Mouse (Mus musculus): ENCODE results near the gene Serinc1. TPM values are rescaled to one million over a fixed set of nuclear protein-coding genes. Genes with fewer than 3 reads are reported as not detected.

Gene Serinc1
- polyA plus RNA-seq (2012; rRNA removed) = 13.5 and 19.8 TPM in 2 replicates

- no peaks in the 10 kb centered on the region for H3K36me3 ChIP-seq (ENCODE audit: control insufficient read depth, insufficient read depth, low read length)
- H3K27me3 ChIP-seq (ENCODE audit: control insufficient read depth, insufficient read depth, low read length) = no peaks in the 10 kb centered on the region
- no peak for TF ChIP-seq CTCF (IDR thresholded peaks at IDR 0.05; ENCODE audit: control insufficient read depth, insufficient read depth, insufficient replicate concordance, low read depth, low read length)
- TF ChIP-seq POLR2A (IDR thresholded peaks at IDR 0.05; ENCODE audit: control insufficient read depth, low read depth, low read length) = peak; percentile 89
- H3K4me1 ChIP-seq (ENCODE audit: control insufficient read depth, insufficient read depth, low read length) = no peaks in the 10 kb centered on the region; the same call in 1 of the 2 replicates
- H3K4me3 ChIP-seq (ENCODE audit: control insufficient read depth, low read depth, low read length) = peak within 1 kb of the TSS; percentile 100
- peak within 1 kb of the TSS; percentile 92 for H3K27ac ChIP-seq (ENCODE audit: control insufficient read depth, insufficient read depth, low read depth, low read length)
Measured at GRCm38 (mm10) chr10:57532218-57533101, at the start of gene Serinc1. Gene Serinc1, minus strand, starts transcription at chr10:57532530.

- TF ChIP-seq CTCF (IDR thresholded peaks at IDR 0.05; ENCODE audit: control insufficient read depth, insufficient read depth, insufficient replicate concordance, low read depth, low read length) (no peak), POLR2A (IDR thresholded peaks at IDR 0.05; ENCODE audit: control insufficient read depth, low read depth, low read length) (no peak)
- no peak overlapping the region for H3K4me3 ChIP-seq (ENCODE audit: control insufficient read depth, low read depth, low read length)
- no peaks in the 10 kb centered on the region for H3K4me1 ChIP-seq (ENCODE audit: control insufficient read depth, insufficient read depth, low read length)
- H3K27me3 ChIP-seq (ENCODE audit: control insufficient read depth, insufficient read depth, low read length) = no peaks in the 10 kb centered on the region
- no peak overlapping the region for H3K27ac ChIP-seq (ENCODE audit: control insufficient read depth, insufficient read depth, low read depth, low read length)
- no peaks in the 10 kb centered on the region for H3K36me3 ChIP-seq (ENCODE audit: control insufficient read depth, insufficient read depth, low read length)
Measured at GRCm38 (mm10) chr10:57576721-57577120, 44.4 kb upstream of the Serinc1 start.

GRCm38 (mm10) chr10:57572130-57572529, 39.8 kb upstream of the Serinc1 start:
- no peaks in the 10 kb centered on the region for H3K27me3 ChIP-seq (ENCODE audit: control insufficient read depth, insufficient read depth, low read length)
- no peak overlapping the region for H3K4me3 ChIP-seq (ENCODE audit: control insufficient read depth, low read depth, low read length)
- no peaks in the 10 kb centered on the region for H3K36me3 ChIP-seq (ENCODE audit: control insufficient read depth, insufficient read depth, low read length)
- H3K4me1 ChIP-seq (ENCODE audit: control insufficient read depth, insufficient read depth, low read length) = no peaks in the 10 kb centered on the region
- TF ChIP-seq POLR2A (IDR thresholded peaks at IDR 0.05; ENCODE audit: control insufficient read depth, low read depth, low read length) = no peak
- TF ChIP-seq CTCF (IDR thresholded peaks at IDR 0.05; ENCODE audit: control insufficient read depth, insufficient read depth, insufficient replicate concordance, low read depth, low read length) = no peak
- no peak overlapping the region for H3K27ac ChIP-seq (ENCODE audit: control insufficient read depth, insufficient read depth, low read depth, low read length)

- Histone ChIP-seq H3K4me3 (ENCODE audit: control insufficient read depth, low read depth, low read length) (no peak overlapping the region), H3K27me3 (ENCODE audit: control insufficient read depth, insufficient read depth, low read length) (no peaks in the 10 kb centered on the region), H3K4me1 (ENCODE audit: control insufficient read depth, insufficient read depth, low read length) (no peaks in the 10 kb centered on the region), H3K27ac (ENCODE audit: control insufficient read depth, insufficient read depth, low read depth, low read length) (no peak overlapping the region), H3K36me3 (ENCODE audit: control insufficient read depth, insufficient read depth, low read length) (no peaks in the 10 kb centered on the region)
- TF ChIP-seq CTCF (IDR thresholded peaks at IDR 0.05; ENCODE audit: control insufficient read depth, insufficient read depth, insufficient replicate concordance, low read depth, low read length) (no peak; the same call in 1 of the 2 replicates), POLR2A (IDR thresholded peaks at IDR 0.05; ENCODE audit: control insufficient read depth, low read depth, low read length) (no peak)
Measured at GRCm38 (mm10) chr10:57571211-57571730, 38.9 kb upstream of the Serinc1 start.

GRCm38 (mm10) chr10:57569023-57569931, 36.9 kb upstream of the Serinc1 start:
- Histone ChIP-seq H3K4me1 (ENCODE audit: control insufficient read depth, insufficient read depth, low read length) (no peaks in the 10 kb centered on the region), H3K36me3 (ENCODE audit: control insufficient read depth, insufficient read depth, low read length) (no peaks in the 10 kb centered on the region), H3K4me3 (ENCODE audit: control insufficient read depth, low read depth, low read length) (no peak overlapping the region), H3K27ac (ENCODE audit: control insufficient read depth, insufficient read depth, low read depth, low read length) (no peak overlapping the region), H3K27me3 (ENCODE audit: control insufficient read depth, insufficient read depth, low read length) (no peaks in the 10 kb centered on the region)
- no peak for TF ChIP-seq CTCF (IDR thresholded peaks at IDR 0.05; ENCODE audit: control insufficient read depth, insufficient read depth, insufficient replicate concordance, low read depth, low read length)
- TF ChIP-seq POLR2A (IDR thresholded peaks at IDR 0.05; ENCODE audit: control insufficient read depth, low read depth, low read length) = no peak

GRCm38 (mm10) chr10:57566221-57566620, 33.9 kb upstream of the Serinc1 start:
- H3K4me1 ChIP-seq (ENCODE audit: control insufficient read depth, insufficient read depth, low read length) = no peaks in the 10 kb centered on the region
- TF ChIP-seq CTCF (IDR thresholded peaks at IDR 0.05; ENCODE audit: control insufficient read depth, insufficient read depth, insufficient replicate concordance, low read depth, low read length) (no peak), POLR2A (IDR thresholded peaks at IDR 0.05; ENCODE audit: control insufficient read depth, low read depth, low read length) (no peak)
- H3K4me3 ChIP-seq (ENCODE audit: control insufficient read depth, low read depth, low read length) = no peak overlapping the region
- H3K27me3 ChIP-seq (ENCODE audit: control insufficient read depth, insufficient read depth, low read length) = no peaks in the 10 kb centered on the region
- no peak overlapping the region for H3K27ac ChIP-seq (ENCODE audit: control insufficient read depth, insufficient read depth, low read depth, low read length)
- H3K36me3 ChIP-seq (ENCODE audit: control insufficient read depth, insufficient read depth, low read length) = no peaks in the 10 kb centered on the region
